Mouse (Mus musculus) E14TG2a.4 (cell line): ENCODE results near the gene Mdc1.

Source experiments
- CTCF ChIP-seq: conservative IDR thresholded peaks from 2 replicates; pipeline ENCODE4 v1.5.1; 2014; ENCODE audit warnings: low read length
- NANOG ChIP-seq: IDR thresholded peaks from 2 replicates; pipeline ENCODE4 v1.6.1; 2014; ENCODE audit warnings: borderline replicate concordance, low read length, mixed read lengths
- POU5F1 ChIP-seq: IDR thresholded peaks from 2 replicates; pipeline ENCODE4 v1.6.1; 2014; ENCODE audit warnings: low read length, borderline replicate concordance

DNA sequence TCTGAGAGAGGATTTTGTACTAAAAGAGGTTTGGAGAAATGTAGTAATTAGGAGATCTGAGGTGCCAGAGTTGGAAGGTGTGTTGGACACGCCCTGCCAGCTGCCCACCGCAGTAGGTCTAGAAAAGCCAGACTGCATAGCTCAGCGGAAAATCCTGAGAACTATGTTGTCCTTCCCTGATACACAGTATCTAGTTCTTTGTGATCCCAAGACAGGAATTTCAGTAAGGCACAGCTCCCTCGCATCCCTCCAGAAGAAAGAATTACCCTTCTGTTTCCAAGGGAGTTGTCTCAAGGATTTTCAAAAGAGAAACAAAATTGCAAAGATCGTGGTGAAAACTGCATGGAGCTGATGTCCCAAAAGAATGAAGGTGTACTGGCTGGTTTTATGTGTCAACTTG lies 2.7 kb upstream of the Mdc1 start:
- TF ChIP-seq CTCF = no peak
- no peak for TF ChIP-seq POU5F1
- no peak for TF ChIP-seq NANOG
